Mouse (Mus musculus): Measurements from ENCODE around the gene Mrc2. TPM values are rescaled to one million over a fixed set of nuclear protein-coding genes. Genes with fewer than 3 reads are reported as not detected.

Mrc2 gene
- polyA plus RNA-seq, 1 experiment from 2014 or later, result 35.7 TPM

DNA sequence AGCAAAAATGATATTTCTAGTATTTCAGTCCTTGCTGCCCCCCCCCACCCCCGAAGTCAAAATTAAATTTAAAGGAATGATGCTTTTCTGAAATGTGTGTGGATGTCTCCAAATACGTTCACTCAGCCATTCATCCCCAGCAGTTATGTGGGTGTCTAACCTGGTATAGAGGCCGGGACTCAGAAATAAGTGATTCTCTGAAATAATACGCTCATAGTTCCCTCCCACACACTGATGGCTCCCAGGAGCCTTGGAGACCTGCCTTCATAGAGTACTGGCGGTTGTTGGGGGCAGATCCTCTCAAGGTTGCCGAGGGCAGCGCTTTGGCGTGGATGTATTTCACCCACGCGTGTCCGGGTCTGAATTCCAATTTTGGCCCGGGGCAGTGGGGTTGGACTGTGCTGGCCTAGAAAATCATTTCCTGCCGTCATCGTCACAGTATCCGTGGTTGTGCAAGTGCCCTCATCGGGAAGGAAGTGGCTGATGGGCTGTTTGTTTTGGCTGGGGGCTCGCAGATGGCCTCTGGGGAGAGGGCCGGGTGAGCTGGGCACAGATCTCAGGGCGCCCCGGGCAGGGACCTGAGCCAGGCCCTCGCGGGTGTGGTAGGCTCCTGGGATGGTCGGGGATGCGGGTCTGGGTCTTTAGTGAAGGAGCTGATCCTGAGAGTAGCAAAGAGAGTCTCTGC, 19.0 kb downstream of the Mrc2 start:
- Histone ChIP-seq H3K27me3 (no peaks in the 10 kb centered on the region), H3K4me2 (replicated peaks) (no peak overlapping the region), H3K4me3 (replicated peaks) (no peak overlapping the region), H3K9ac (no peak overlapping the region), H3K9me3 (replicated peaks) (no peaks in the 10 kb centered on the region), H3K36me3 (no peaks in the 10 kb centered on the region), H3K27ac (replicated peaks) (peak overlapping the region; percentile 60), H3K4me1 (peaks cover 56% of the 10 kb centered on the region)
- ATAC-seq (ENCODE audit: insufficient number of reproducible peaks, low FRiP score, low TSS enrichment, low read depth), result peak; percentile 25; the same call in 1 of the 2 replicates
- 38% methylated on average over 24 of the region's 24 CpGs for whole genome bisulfite sequencing

GRCm38 (mm10) chr11:105312311-105312942, 20.0 kb downstream of the Mrc2 start:
- Histone ChIP-seq H3K27me3 (no peaks in the 10 kb centered on the region), H3K27ac (replicated peaks) (peak overlapping the region; percentile 60), H3K9ac (no peak overlapping the region), H3K36me3 (no peaks in the 10 kb centered on the region), H3K4me1 (peaks cover 56% of the 10 kb centered on the region), H3K9me3 (replicated peaks) (no peaks in the 10 kb centered on the region), H3K4me3 (replicated peaks) (no peak overlapping the region), H3K4me2 (replicated peaks) (no peak overlapping the region)
- peak; percentile 32; the same call in 1 of the 2 replicates for ATAC-seq (ENCODE audit: insufficient number of reproducible peaks, low FRiP score, low TSS enrichment, low read depth)
- WGBS, result 25% methylated on average over 12 of the region's 12 CpGs

DNA sequence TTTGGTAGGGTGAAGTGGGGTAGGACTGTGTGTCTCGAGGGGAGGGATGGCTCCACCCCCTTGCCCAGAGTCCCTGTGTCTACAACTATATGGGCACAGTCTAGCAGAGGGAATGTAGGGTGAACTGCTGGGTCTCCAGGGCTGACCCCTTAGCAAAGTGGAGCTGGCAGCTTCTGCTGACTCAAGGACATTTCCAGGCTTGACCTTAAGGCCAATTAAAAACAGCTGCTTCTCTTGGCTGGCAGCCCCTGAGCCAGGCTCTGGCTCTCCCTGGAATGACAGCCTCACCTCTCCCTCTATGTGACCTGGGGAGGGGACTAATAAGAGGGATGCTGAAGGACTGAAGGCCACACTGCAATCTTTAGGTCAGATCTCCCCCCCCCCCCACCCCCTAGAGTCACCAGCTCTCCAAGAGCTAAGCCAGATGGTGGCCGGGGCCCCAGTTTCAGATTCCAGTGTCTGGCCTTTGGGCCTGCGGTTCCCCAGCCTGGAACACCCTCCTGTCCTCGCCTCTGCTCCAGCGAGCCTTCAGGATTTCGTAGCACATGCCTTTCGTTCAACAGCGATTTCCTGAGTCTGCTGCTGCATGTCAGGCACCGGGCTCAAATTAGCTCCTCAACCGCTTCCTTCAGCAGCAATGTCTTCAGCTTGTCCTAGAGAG, 20.7 kb downstream of the Mrc2 start:
- H3K4me2 ChIP-seq (replicated peaks), result 0 out of 2 replicates have a peak overlapping the region, but pooled peaks have one; percentile 4
- H3K27me3 ChIP-seq, result no peaks in the 10 kb centered on the region
- H3K9ac ChIP-seq, result no peak overlapping the region
- no peaks in the 10 kb centered on the region for H3K36me3 ChIP-seq
- H3K9me3 ChIP-seq (replicated peaks), result no peaks in the 10 kb centered on the region
- H3K27ac ChIP-seq (replicated peaks), result peak overlapping the region; percentile 55
- H3K4me1 ChIP-seq, result peaks cover 54% of the 10 kb centered on the region
- 15% methylated on average over 10 of the region's 10 CpGs for WGBS
- peak; percentile 53; the same call in 1 of the 2 replicates for ATAC-seq (ENCODE audit: insufficient number of reproducible peaks, low FRiP score, low TSS enrichment, low read depth)
- no peak overlapping the region for H3K4me3 ChIP-seq (replicated peaks)

DNA sequence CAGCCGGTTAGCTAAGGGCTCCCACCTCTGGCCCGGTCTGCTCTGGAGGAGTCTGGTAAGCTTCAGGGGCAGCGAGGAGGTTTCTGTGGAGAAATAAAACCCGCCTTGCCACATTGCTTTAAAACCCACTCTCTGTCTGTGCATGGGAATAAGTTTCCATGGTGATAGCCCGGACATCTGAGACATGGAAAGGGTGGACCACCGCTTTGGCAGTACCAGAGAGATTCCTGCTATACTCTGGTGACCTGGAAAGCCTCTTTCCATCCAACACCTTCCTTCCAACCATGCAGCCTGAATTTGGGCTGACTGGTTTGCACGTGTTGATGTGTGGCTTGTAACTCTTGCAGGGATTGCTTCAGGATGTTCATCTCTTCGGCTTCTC, 21.2 kb downstream of the Mrc2 start:
- no peaks in the 10 kb centered on the region for H3K9me3 ChIP-seq (replicated peaks)
- no peaks in the 10 kb centered on the region for H3K27me3 ChIP-seq
- 24% methylated on average over 8 of the region's 8 CpGs for WGBS
- H3K9ac ChIP-seq, result no peak overlapping the region
- peaks cover 54% of the 10 kb centered on the region for H3K4me1 ChIP-seq
- no peaks in the 10 kb centered on the region for H3K36me3 ChIP-seq
- H3K4me3 ChIP-seq (replicated peaks), result no peak overlapping the region
- peak overlapping the region; percentile 55 for H3K27ac ChIP-seq (replicated peaks)
- H3K4me2 ChIP-seq (replicated peaks), result 0 out of 2 replicates have a peak overlapping the region, but pooled peaks have one; percentile 4
- no peak for ATAC-seq (ENCODE audit: insufficient number of reproducible peaks, low FRiP score, low TSS enrichment, low read depth)

- Histone ChIP-seq H3K4me2 (replicated peaks) (no peak overlapping the region), H3K36me3 (peaks cover 8% of the 10 kb centered on the region), H3K4me1 (peaks cover 51% of the 10 kb centered on the region), H3K9ac (no peak overlapping the region), H3K9me3 (replicated peaks) (no peaks in the 10 kb centered on the region), H3K27me3 (no peaks in the 10 kb centered on the region), H3K27ac (replicated peaks) (no peak overlapping the region), H3K4me3 (replicated peaks) (no peak overlapping the region)
- WGBS, result 82% methylated on average over 8 of the region's 8 CpGs
- ATAC-seq (ENCODE audit: insufficient number of reproducible peaks, low FRiP score, low TSS enrichment, low read depth), result no peak
Observed at GRCm38 (mm10) chr11:105315296-105315695, 22.9 kb downstream of the Mrc2 start.

DNA sequence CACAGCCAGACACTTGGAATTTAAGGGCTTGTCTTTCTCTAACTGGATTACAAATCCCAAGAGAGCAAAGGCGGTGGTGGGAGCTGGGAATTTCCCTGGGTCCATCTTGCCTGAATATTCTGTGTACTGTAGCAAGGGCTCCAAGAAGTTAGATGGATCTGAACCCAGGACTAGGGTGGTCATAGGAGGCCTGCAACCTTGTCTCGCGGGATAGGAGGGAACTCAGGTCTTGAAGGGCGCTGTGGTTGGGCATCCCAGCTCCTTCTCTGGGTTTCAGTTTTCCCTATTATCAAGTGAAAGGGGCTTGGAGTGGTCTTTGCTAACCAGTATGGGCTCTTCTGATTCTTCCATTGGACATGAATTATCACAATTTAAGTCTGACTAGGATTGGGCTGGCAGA, 23.7 kb downstream of the Mrc2 start:
- Histone ChIP-seq H3K27ac (replicated peaks) (no peak overlapping the region), H3K9ac (no peak overlapping the region), H3K4me1 (peaks cover 45% of the 10 kb centered on the region), H3K36me3 (peaks cover 8% of the 10 kb centered on the region), H3K27me3 (no peaks in the 10 kb centered on the region), H3K4me3 (replicated peaks) (no peak overlapping the region), H3K4me2 (replicated peaks) (no peak overlapping the region), H3K9me3 (replicated peaks) (no peaks in the 10 kb centered on the region)
- WGBS, result 91% methylated on average over 4 of the region's 4 CpGs
- ATAC-seq (ENCODE audit: insufficient number of reproducible peaks, low FRiP score, low TSS enrichment, low read depth), result no peak

DNA sequence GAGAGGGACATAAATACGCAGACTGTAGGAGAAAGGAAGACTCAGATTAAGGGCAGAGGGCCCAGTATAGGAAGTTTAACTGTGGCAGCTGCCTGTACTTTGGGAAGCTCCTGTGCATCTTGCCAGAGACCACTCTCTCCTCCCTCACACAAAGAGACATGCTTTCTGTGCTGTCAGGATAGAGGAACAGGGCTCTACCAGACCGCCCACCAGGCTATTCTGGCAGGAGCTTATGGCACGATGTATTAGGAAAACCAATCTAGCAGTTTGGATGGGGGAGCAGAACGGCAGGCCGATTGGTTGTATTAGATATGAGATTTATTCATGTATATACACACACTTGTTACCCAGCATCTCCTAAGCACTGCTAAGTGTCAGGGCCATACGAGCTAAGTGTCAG, 25.3 kb downstream of the Mrc2 start:
- peaks cover 29% of the 10 kb centered on the region for H3K4me1 ChIP-seq
- H3K9ac ChIP-seq, result no peak overlapping the region
- H3K27ac ChIP-seq (replicated peaks), result no peak overlapping the region
- no peak for ATAC-seq (ENCODE audit: insufficient number of reproducible peaks, low FRiP score, low TSS enrichment, low read depth)
- H3K36me3 ChIP-seq, result peaks cover 8% of the 10 kb centered on the region
- no peaks in the 10 kb centered on the region for H3K27me3 ChIP-seq
- H3K9me3 ChIP-seq (replicated peaks), result no peaks in the 10 kb centered on the region
- 93% methylated on average over 6 of the region's 6 CpGs for WGBS
- no peak overlapping the region for H3K4me2 ChIP-seq (replicated peaks)
- H3K4me3 ChIP-seq (replicated peaks), result no peak overlapping the region

DNA sequence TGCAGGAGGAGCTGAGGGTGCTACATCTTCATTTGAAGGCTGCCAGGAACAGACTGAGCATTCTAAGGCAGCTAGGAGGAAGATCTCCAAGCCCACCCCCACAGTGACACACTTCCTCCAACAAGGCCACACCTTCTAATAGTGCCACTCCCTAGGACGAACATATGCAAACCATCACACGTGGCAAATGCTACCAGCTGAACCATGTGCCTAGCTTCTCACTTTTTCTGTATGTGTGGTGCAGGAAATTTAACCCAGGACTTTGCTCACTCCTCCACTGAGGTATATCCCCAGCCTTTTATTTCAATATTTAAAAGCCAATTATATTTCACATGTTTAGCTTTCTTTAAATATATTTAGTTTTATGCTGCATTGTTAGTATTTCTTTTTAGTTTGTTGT, 28.6 kb downstream of the Mrc2 start:
- no peaks in the 10 kb centered on the region for H3K27me3 ChIP-seq
- peaks cover 15% of the 10 kb centered on the region for H3K36me3 ChIP-seq
- H3K4me3 ChIP-seq (replicated peaks), result no peak overlapping the region
- no peak overlapping the region for H3K4me2 ChIP-seq (replicated peaks)
- no peak for ATAC-seq (ENCODE audit: insufficient number of reproducible peaks, low FRiP score, low TSS enrichment, low read depth)
- no peak overlapping the region for H3K27ac ChIP-seq (replicated peaks)
- H3K9ac ChIP-seq, result no peak overlapping the region
- 39% methylated on average over 2 of the region's 2 CpGs for WGBS
- H3K9me3 ChIP-seq (replicated peaks), result no peaks in the 10 kb centered on the region
- H3K4me1 ChIP-seq, result 0 out of 2 replicates have a peak, but pooled peaks cover 6% of the 10 kb centered on the region

- ATAC-seq (ENCODE audit: insufficient number of reproducible peaks, low FRiP score, low TSS enrichment, low read depth), result no peak
- 72% methylated on average over 5 of the region's 5 CpGs for WGBS
- no peak overlapping the region for H3K4me2 ChIP-seq (replicated peaks)
- H3K27ac ChIP-seq (replicated peaks), result no peak overlapping the region
- H3K4me1 ChIP-seq, result 0 out of 2 replicates have a peak, but pooled peaks cover 6% of the 10 kb centered on the region
- H3K9me3 ChIP-seq (replicated peaks), result no peaks in the 10 kb centered on the region
- H3K27me3 ChIP-seq, result no peaks in the 10 kb centered on the region
- H3K36me3 ChIP-seq, result peaks cover 26% of the 10 kb centered on the region
- no peak overlapping the region for H3K9ac ChIP-seq
- no peak overlapping the region for H3K4me3 ChIP-seq (replicated peaks)
Observed at GRCm38 (mm10) chr11:105323530-105323929, 31.1 kb downstream of the Mrc2 start.

DNA sequence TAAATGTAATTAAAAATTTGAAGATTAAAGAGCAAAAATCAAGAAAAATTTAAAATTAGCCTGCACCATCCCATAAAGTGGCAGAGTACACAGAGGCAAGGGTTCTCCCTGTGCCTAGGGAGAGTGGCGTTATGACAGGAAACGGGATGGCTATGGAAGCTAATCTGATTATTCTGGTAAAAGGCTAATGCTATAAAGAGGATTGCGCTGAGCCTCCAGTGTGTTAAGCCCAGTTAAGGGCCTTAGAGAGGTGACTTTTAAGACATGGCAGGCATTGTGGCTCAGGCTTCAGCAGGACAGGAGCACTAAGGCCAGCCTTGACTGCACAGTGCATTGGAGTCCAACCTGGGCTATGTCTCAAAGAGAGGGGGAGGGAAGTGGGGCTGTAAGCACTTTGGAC, 34.7 kb downstream of the Mrc2 start:
- no peak overlapping the region for H3K27ac ChIP-seq (replicated peaks)
- peaks cover 28% of the 10 kb centered on the region for H3K4me1 ChIP-seq
- H3K9ac ChIP-seq, result no peak overlapping the region
- no peak for ATAC-seq (ENCODE audit: insufficient number of reproducible peaks, low FRiP score, low TSS enrichment, low read depth)
- no peak overlapping the region for H3K4me3 ChIP-seq (replicated peaks)
- H3K4me2 ChIP-seq (replicated peaks), result no peak overlapping the region
- H3K36me3 ChIP-seq, result peaks cover 22% of the 10 kb centered on the region
- no peaks in the 10 kb centered on the region for H3K27me3 ChIP-seq
- no peaks in the 10 kb centered on the region for H3K9me3 ChIP-seq (replicated peaks)
- WGBS, result 77% methylated on average over 3 of the region's 3 CpGs

DNA sequence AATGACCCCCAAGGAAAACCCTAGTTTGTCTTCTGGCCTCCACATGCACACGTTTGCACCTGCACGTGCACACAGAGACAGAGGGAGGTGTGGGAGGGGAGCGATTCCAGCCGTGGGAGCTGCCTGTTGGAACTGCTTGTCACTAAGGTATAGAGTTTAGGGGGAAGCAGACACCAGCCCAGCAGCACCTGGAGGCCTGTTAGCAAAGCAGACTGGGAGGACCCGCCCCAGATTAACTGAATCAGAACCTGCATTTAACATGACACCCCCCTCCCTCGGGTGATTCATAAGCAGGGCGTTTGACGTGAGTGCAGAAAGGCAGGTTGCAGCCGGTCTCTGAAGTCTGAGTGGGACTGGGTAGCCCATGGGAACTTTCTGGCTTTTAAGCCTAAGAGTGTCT, 37.5 kb downstream of the Mrc2 start:
- H3K9me3 ChIP-seq (replicated peaks), result no peaks in the 10 kb centered on the region
- no peak overlapping the region for H3K4me3 ChIP-seq (replicated peaks)
- H3K36me3 ChIP-seq, result peaks cover 26% of the 10 kb centered on the region
- WGBS, result 50% methylated on average over 9 of the region's 9 CpGs
- H3K4me1 ChIP-seq, result peaks cover 37% of the 10 kb centered on the region
- H3K27me3 ChIP-seq, result no peaks in the 10 kb centered on the region
- no peak overlapping the region for H3K4me2 ChIP-seq (replicated peaks)
- H3K9ac ChIP-seq, result no peak overlapping the region
- peak overlapping the region; percentile 22 for H3K27ac ChIP-seq (replicated peaks)
- 0 out of 2 replicates have a peak, but pooled peaks have one; percentile 15 for ATAC-seq (ENCODE audit: insufficient number of reproducible peaks, low FRiP score, low TSS enrichment, low read depth)

Data from embryonic facial prominence, embryonic 15.5 days (tissue).